ENCODE assay signal across 25 mouse cellular contexts in genomic region chr13:71303956-71304355, GRCm38 (mm10).
"Had no signal": no experiment of that assay in that cellular context is flagged by ENCODE, and none has a peak within 500 bp of the region (broad histone marks: within the 10 kb centered on the region; RNA-seq: fewer than 3 reads in every experiment).

No protein-coding gene starts in this region.

- H3K4me1 ChIP-seq: embryonic facial prominence, embryonic 10.5 days; embryonic facial prominence, embryonic 12.5 days; embryonic facial prominence, embryonic 13.5 days; embryonic facial prominence, embryonic 15.5 days; forebrain, embryonic 10.5 days; forebrain, embryonic 12.5 days; forebrain, embryonic 13.5 days; forebrain, embryonic 15.5 days had no signal

- H3K27me3 ChIP-seq: embryonic facial prominence, embryonic 12.5 days; embryonic facial prominence, embryonic 13.5 days; embryonic facial prominence, embryonic 15.5 days; forebrain, embryonic 12.5 days; forebrain, embryonic 13.5 days; forebrain, embryonic 15.5 days had no signal

- H3K4me3 ChIP-seq: embryonic facial prominence, embryonic 10.5 days; embryonic facial prominence, embryonic 12.5 days; embryonic facial prominence, embryonic 13.5 days; embryonic facial prominence, embryonic 15.5 days; erythroblast, embryonic 14.5 days; forebrain, embryonic 10.5 days; forebrain, embryonic 12.5 days; forebrain, embryonic 13.5 days; forebrain, embryonic 15.5 days; gastrocnemius, adult 2 months; heart, adult 2 months had no signal

- H3K27ac ChIP-seq: embryonic facial prominence, embryonic 10.5 days; embryonic facial prominence, embryonic 12.5 days; embryonic facial prominence, embryonic 13.5 days; embryonic facial prominence, embryonic 15.5 days; forebrain, embryonic 10.5 days; forebrain, embryonic 12.5 days; forebrain, embryonic 13.5 days; forebrain, embryonic 15.5 days; gastrocnemius, adult 2 months; heart, adult 2 months had no signal

- H3K36me3 ChIP-seq: embryonic facial prominence, embryonic 10.5 days; embryonic facial prominence, embryonic 12.5 days; embryonic facial prominence, embryonic 13.5 days; embryonic facial prominence, embryonic 15.5 days; forebrain, embryonic 10.5 days; forebrain, embryonic 12.5 days; forebrain, embryonic 15.5 days had no signal

- H3K9me3 ChIP-seq: embryonic facial prominence, embryonic 10.5 days; embryonic facial prominence, embryonic 12.5 days; embryonic facial prominence, embryonic 13.5 days; embryonic facial prominence, embryonic 15.5 days; forebrain, embryonic 10.5 days; forebrain, embryonic 12.5 days; forebrain, embryonic 13.5 days; forebrain, embryonic 15.5 days had no signal

- H3K9ac ChIP-seq: embryonic facial prominence, embryonic 12.5 days; embryonic facial prominence, embryonic 13.5 days; embryonic facial prominence, embryonic 15.5 days; forebrain, embryonic 12.5 days; forebrain, embryonic 13.5 days; forebrain, embryonic 15.5 days; forebrain, postnatal 0 days had no signal

- DNase-seq: cerebellum, adult 9-10 months; cerebellum, adult 9-11 months; cerebellum, postnatal 10 days; cerebellum, postnatal 14 days; cerebellum, postnatal 25 days; cerebellum, postnatal 36 days; embryo, embryonic 11 days; forebrain, postnatal 0 days; gastrocnemius, adult 2 months; gastrocnemius, postnatal 10 days; gastrocnemius, postnatal 14 days; gastrocnemius, postnatal 25 days; gastrocnemius, postnatal 36 days; heart, adult 11 months; heart, adult 18-20 months; heart, adult 2 months had no signal

- H3K4me2 ChIP-seq: embryonic facial prominence, embryonic 12.5 days; embryonic facial prominence, embryonic 13.5 days; embryonic facial prominence, embryonic 15.5 days; forebrain, embryonic 12.5 days; forebrain, embryonic 13.5 days; forebrain, embryonic 15.5 days had no signal
